Mouse (Mus musculus) liver, adult 2 months (tissue): ENCODE measurements around the gene Tshr.

Source experiments
- CTCF ChIP-seq: fragments of 200-500 bp; IDR thresholded peaks from 2 replicates; pipeline ENCODE4 v1.5.1; 2011; ENCODE audit warnings: low read depth, low read length, control low read depth
- POLR2A ChIP-seq: fragments of 200-500 bp; IDR thresholded peaks from 2 replicates; pipeline ENCODE4 v1.6.1; 2011; ENCODE audit warnings: low read length, control low read depth; ENCODE audit not compliant: insufficient read depth; ENCODE audit errors: extremely low read depth

- no peak for TF ChIP-seq CTCF
- TF ChIP-seq POLR2A = no peak
These were observed 199.0 kb downstream of the Tshr start for GRCm38 (mm10) chr12:91583409-91583808.
